Mouse (Mus musculus) gastrocnemius, adult 2 months (tissue): ENCODE results near the gene Olfr1240. TPM values are rescaled to one million over a fixed set of nuclear protein-coding genes. Genes with fewer than 3 reads are reported as not detected.

Source experiments
- DNase-seq: peaks from one replicate; pipeline ENCODE4 v3.0.0; 2022
- H3K27ac ChIP-seq: fragments of 200-600 bp; 2 replicates; pipeline ENCODE4 v1.8.1; 2022; ENCODE audit warnings: mild to moderate bottlenecking
- H3K4me3 ChIP-seq: fragments of 200-600 bp; 2 replicates; pipeline ENCODE4 v1.8.1; 2022; ENCODE audit warnings: mild to moderate bottlenecking, moderate library complexity
- CTCF ChIP-seq: fragments of 200-600 bp; IDR thresholded peaks from 2 replicates; pipeline ENCODE4 v1.8.1; 2022; ENCODE audit warnings: antibody characterized with exemption, mild to moderate bottlenecking, moderate library complexity
- intact Hi-C: fragments of 180-260 bp; cut with DNase I; formaldehyde crosslinking; loops from one replicate; pipeline ENCODE4 v1.15.1; 2025
- long read RNA-seq, 2 experiments: library from polyadenylated mRNA; stranded (forward); transcript quantifications; one replicate each; pipeline ENCODE4 v2.0.0; 2021
- total RNA-seq, 2 experiments: library from RNA; stranded (reverse); gene quantifications; 2 replicates each; pipeline ENCODE4 v1.2.3; 2021

Gene Olfr1240
- not detected for total RNA-seq
- long read RNA-seq, experiment 1 = 0 reads
- long read RNA-seq, experiment 2 = 0 reads

- intact Hi-C loops = no loop called here
- no peak for DNase-seq
- Histone ChIP-seq H3K27ac (no peak within 1 kb of the TSS), H3K4me3 (no peak within 1 kb of the TSS)
- TF ChIP-seq CTCF = no peak
Measured at GRCm38 (mm10) chr2:89442900-89443299, at the start of gene Olfr1240. Gene Olfr1240 (minus strand): TSS chr2:89443000.

GRCm38 (mm10) chr2:89487026-89487425 lies 44.2 kb upstream of the Olfr1240 start, which contains the start of gene Olfr1241:
Gene Olfr1241 (minus strand): TSS chr2:89487126.
- intact Hi-C loops = no loop called here
- no peak within 1 kb of the TSS for H3K4me3 ChIP-seq
- no peak for TF ChIP-seq CTCF
- H3K27ac ChIP-seq = no peak within 1 kb of the TSS
- DNase-seq = no peak

DNA sequence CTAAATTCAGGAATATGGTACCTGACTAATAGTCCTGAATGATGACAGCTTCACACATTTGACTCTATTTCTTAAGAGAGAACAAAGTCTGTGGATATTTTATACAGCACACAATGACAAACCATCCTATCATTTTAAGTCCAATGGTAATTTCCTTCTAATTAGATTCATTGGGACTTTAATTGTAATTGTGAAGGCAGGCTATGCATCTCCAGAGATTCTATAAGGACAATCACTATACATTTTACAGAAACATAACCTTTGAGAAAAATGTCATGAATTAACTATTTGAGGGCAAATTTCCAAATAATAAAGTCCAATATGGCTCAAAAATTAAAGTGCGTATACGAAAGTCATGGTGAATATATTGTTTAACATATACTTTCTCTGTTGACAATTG lies 22.5 kb downstream of the Olfr1240 start, which contains the start of gene Olfr1239:
TSS of gene Olfr1239 (minus strand) at position 101 of the 400 bp plus-strand sequence.
- no peak for TF ChIP-seq CTCF
- DNase-seq = no peak
- intact Hi-C loops = no loop called here
- Histone ChIP-seq H3K27ac (no peak within 1 kb of the TSS), H3K4me3 (no peak within 1 kb of the TSS)

- intact Hi-C loops = no loop called here
- H3K27ac ChIP-seq = no peak overlapping the region
- H3K4me3 ChIP-seq = no peak overlapping the region
- no peak for TF ChIP-seq CTCF
- DNase-seq = no peak
Measured at GRCm38 (mm10) chr2:89414557-89414956, 28.2 kb downstream of the Olfr1240 start.

DNA sequence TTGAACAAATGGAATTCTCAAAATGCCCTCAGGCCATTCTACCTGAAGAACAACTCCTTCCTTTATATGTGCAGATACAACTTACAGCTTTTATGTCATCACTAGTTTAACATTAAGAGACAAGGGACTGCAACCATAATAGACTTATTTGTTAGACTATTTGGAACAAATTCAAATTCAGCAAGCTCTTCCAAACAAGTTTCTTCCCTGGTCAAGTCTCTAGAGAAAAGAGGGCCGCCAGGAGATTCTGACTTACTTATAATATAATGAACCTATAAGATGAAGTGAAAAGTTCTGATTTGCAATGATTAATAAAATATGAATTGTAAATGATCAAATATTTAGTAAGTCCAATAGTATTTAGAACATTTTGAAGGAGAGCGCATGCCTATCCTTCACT lies 33.2 kb downstream of the Olfr1240 start, which contains the start of gene Olfr1238:
TSS of gene Olfr1238 (minus strand) at position 101 of the 400 bp plus-strand sequence.
- no peak within 1 kb of the TSS for H3K4me3 ChIP-seq

GRCm38 (mm10) chr2:89400882-89401281 lies 41.9 kb downstream of the Olfr1240 start:
- no peak overlapping the region for H3K27ac ChIP-seq
- intact Hi-C loops = no loop called here
- no peak for DNase-seq
- H3K4me3 ChIP-seq = no peak overlapping the region
- TF ChIP-seq CTCF = no peak

More for the DNA sequence above, 33.2 kb downstream of the Olfr1240 start, which contains the start of gene Olfr1238:
- no peak for DNase-seq
- no peak for TF ChIP-seq CTCF
- intact Hi-C loops = no loop called here
- no peak within 1 kb of the TSS for H3K27ac ChIP-seq

Other genes with a start within 250 kb of the Olfr1240 start
- not detected for gene Olfr1226, start 243.0 kb downstream of the Olfr1240 start, total RNA-seq
- gene Olfr1228, start 188.9 kb downstream of the Olfr1240 start, total RNA-seq = not detected
- not detected for gene Olfr1229, start 155.0 kb downstream of the Olfr1240 start, total RNA-seq
- gene Olfr1230, start 145.7 kb downstream of the Olfr1240 start, total RNA-seq = not detected
- gene Olfr1231, start 135.9 kb downstream of the Olfr1240 start, total RNA-seq = not detected
- gene Olfr1232, start 113.3 kb downstream of the Olfr1240 start, total RNA-seq = not detected
- not detected for gene Olfr1233, start 100.6 kb downstream of the Olfr1240 start, total RNA-seq
- not detected for gene Olfr1234, start 78.1 kb downstream of the Olfr1240 start, total RNA-seq
- not detected for gene Olfr1238, start 33.3 kb downstream of the Olfr1240 start, total RNA-seq
- gene Olfr1239, start 22.6 kb downstream of the Olfr1240 start, total RNA-seq = not detected
- not detected for gene Olfr1241, start 44.1 kb upstream of the Olfr1240 start, total RNA-seq
- gene Olfr1242, start 55.3 kb upstream of the Olfr1240 start, total RNA-seq = not detected
- gene Olfr1243, start 88.5 kb upstream of the Olfr1240 start, total RNA-seq = not detected
- gene Olfr1245, start 135.4 kb upstream of the Olfr1240 start, total RNA-seq = not detected
- gene Olfr1246, start 150.2 kb upstream of the Olfr1240 start, total RNA-seq = not detected
- gene Olfr1247, start 171.1 kb upstream of the Olfr1240 start, total RNA-seq = under 1 TPM; 0.03 to 0.06 TPM
- gene Olfr1248, start 175.2 kb upstream of the Olfr1240 start, total RNA-seq = not detected
- gene Olfr1249, start 192.0 kb upstream of the Olfr1240 start, total RNA-seq = not detected
- gene Olfr1250, start 218.5 kb upstream of the Olfr1240 start, total RNA-seq = not detected
- not detected for gene Olfr1251, start 228.9 kb upstream of the Olfr1240 start, total RNA-seq